Mouse (Mus musculus) megakaryocyte, embryonic 14.5 days (primary cell): ENCODE data around the gene Arhgef3. TPM values are rescaled to one million over a fixed set of nuclear protein-coding genes. Genes with fewer than 3 reads are reported as not detected.
"Not testable (repeated sequence)": the region's sequence is repeated elsewhere in the genome, so short reads cannot be mapped to it uniquely, and the experiment has no call there.

ENCODE experiments used
- H3K27me3 ChIP-seq: replicated peaks from 2 replicates; pipeline ENCODE3; 2012; ENCODE audit warnings: inconsistent platforms
- H3K36me3 ChIP-seq: replicated peaks from 2 replicates; pipeline ENCODE3; 2012; ENCODE audit warnings: low read length, inconsistent platforms, mixed read lengths
- H3K4me1 ChIP-seq: 2 replicates; pipeline ENCODE4 v1.6.1; 2012; ENCODE audit warnings: inconsistent platforms
- H3K4me3 ChIP-seq: replicated peaks from 2 replicates; pipeline ENCODE3; 2012; ENCODE audit warnings: moderate library complexity, mild to moderate bottlenecking, inconsistent platforms
- H3K9me3 ChIP-seq: 2 replicates; pipeline ENCODE4 v1.6.1; 2012; ENCODE audit warnings: inconsistent platforms
- FLI1 ChIP-seq: IDR thresholded peaks from 2 replicates; pipeline ENCODE4 v1.6.1; 2012; ENCODE audit warnings: low read length, inconsistent platforms, mixed read lengths
- GATA1 ChIP-seq: IDR thresholded peaks from 3 replicates; pipeline ENCODE4 v1.6.1; 2012; ENCODE audit warnings: mixed read lengths, low read length, inconsistent platforms, borderline replicate concordance
- polyA plus RNA-seq: library from polyadenylated mRNA; stranded (reverse); fragments of >175 nt; gene quantifications from 2 replicates; pipeline ENCODE4 v1.2.3, GENCODE M21; 2012; ENCODE audit warnings: low replicate concordance; ENCODE audit not compliant: insufficient read depth

The Arhgef3 gene
- polyA plus RNA-seq, 1 experiment = 6.7 TPM

DNA sequence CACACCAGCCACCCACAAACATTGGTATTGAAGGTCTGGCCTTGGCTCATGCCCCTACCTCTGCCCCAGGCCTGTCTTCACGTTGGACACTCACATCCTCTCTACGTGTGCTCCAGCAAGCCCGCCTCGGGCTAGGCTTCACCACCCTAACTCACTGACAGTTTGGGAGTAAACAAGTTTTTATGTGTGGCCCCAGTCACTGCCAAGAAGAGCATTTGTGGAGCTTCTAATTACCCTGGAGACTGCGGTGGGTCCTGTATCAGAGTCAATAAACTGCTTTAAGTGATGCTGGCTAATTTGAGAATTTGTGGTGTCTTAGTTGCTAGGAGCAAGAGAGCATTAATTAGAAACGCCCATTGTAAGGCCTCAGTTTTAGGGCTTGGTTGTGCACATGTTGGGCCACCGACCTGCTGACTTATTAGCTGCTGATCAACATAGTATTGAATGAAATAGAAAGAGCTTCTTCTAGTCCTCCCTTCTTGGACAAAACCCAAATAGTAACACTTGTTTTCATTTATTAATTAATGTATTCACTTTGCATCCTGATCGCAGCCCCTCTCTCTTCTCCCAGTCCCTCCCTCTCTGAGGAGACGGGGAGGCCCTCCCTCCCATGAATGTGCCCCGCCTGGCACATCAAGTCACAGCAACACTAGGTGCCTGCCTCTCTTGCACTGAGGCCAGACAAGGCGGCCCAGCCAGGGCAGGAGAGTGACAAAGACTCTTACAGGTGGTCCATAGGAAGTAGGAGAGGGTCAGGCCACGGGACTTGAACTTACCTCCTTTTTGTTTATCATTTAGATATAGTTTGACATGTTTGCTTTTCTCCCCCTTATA is 86.3 kb downstream of the Arhgef3 start:
- no peaks in the 10 kb centered on the region for H3K36me3 ChIP-seq
- no peak overlapping the region for H3K4me3 ChIP-seq
- no peak for TF ChIP-seq GATA1
- no peak for TF ChIP-seq FLI1
- peaks cover 2% of the 10 kb centered on the region; the same call in 1 of the 2 replicates for H3K9me3 ChIP-seq
- H3K27me3 ChIP-seq = peaks cover 54% of the 10 kb centered on the region
- peaks cover 16% of the 10 kb centered on the region for H3K4me1 ChIP-seq

DNA sequence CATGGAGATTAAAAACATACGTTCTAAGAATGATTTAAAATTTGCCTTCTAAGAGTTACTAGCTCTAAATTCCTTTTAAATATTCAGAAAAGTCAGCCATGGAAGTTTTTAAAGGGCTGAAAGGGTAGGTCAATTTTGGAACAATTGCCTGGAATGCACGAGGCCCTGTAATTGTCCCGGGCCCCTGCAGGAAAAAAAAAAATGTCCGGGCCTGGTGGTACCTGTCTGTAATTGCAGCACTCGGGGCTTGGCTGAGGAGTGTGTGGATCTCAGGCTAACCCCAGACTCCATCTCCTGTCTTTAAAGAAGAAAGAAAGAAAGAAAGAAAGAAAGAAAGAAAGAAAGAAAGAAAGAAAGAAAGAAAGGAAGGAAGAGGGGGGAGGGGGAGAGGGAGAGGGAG is 87.1 kb downstream of the Arhgef3 start:
- Histone ChIP-seq H3K4me1 (peaks cover 16% of the 10 kb centered on the region), H3K4me3 (no peak overlapping the region), H3K9me3 (peaks cover 2% of the 10 kb centered on the region; the same call in 1 of the 2 replicates), H3K36me3 (no peaks in the 10 kb centered on the region), H3K27me3 (peaks cover 53% of the 10 kb centered on the region)
- TF ChIP-seq GATA1 = no peak
- TF ChIP-seq FLI1 = no peak

DNA sequence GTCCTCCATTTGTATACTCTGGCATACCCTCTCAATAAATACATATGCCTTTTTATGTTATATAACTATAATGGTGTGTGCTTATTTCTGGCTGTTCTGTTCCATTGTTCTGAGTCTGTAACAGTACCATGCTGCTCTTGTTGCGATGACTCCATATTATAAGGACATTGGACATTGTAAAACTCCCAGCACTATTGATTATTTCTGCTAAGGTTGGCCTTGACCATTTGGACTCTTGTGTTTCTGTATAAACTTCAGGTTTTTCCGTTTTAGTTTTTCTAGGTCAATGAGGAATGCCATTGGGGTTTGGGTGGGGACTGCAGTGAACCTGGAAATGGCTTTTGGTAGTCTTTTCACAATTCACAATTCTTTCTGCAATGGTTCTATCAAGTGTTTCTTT is 90.0 kb downstream of the Arhgef3 start:
- Histone ChIP-seq H3K4me3 (no peak overlapping the region), H3K27me3 (peaks cover 42% of the 10 kb centered on the region)
- TF ChIP-seq FLI1 = no peak
- no peak for TF ChIP-seq GATA1

DNA sequence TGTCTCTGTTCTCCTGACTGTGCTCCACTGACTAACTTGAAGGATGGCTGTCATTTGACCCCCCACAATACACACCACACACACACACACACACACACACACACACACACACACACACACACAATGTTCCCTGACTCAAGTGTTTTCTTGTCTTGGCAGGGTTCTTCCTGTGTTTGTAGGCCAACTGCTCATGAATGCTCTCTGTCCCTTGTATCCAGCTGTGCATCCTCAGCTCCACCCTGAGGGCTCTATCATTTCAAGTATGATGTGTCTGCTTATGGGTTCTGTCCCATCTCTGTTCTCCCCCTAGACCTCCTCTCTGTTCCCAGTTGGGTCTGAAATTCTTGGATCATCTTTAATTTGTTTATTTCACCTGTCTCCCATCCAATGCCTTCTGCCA is 91.7 kb downstream of the Arhgef3 start:
- H3K9me3 ChIP-seq = peaks cover 2% of the 10 kb centered on the region; the same call in 1 of the 2 replicates
- peaks cover 37% of the 10 kb centered on the region for H3K27me3 ChIP-seq
- no peaks in the 10 kb centered on the region for H3K36me3 ChIP-seq
- H3K4me3 ChIP-seq = no peak overlapping the region
- H3K4me1 ChIP-seq = peaks cover 4% of the 10 kb centered on the region; the same call in 1 of the 2 replicates
- TF ChIP-seq FLI1 (no peak), GATA1 (no peak)

More for the DNA sequence above, 90.0 kb downstream of the Arhgef3 start:
- Histone ChIP-seq H3K36me3 (no peaks in the 10 kb centered on the region), H3K4me1 (peaks cover 4% of the 10 kb centered on the region; the same call in 1 of the 2 replicates), H3K9me3 (peaks cover 2% of the 10 kb centered on the region; the same call in 1 of the 2 replicates)

DNA sequence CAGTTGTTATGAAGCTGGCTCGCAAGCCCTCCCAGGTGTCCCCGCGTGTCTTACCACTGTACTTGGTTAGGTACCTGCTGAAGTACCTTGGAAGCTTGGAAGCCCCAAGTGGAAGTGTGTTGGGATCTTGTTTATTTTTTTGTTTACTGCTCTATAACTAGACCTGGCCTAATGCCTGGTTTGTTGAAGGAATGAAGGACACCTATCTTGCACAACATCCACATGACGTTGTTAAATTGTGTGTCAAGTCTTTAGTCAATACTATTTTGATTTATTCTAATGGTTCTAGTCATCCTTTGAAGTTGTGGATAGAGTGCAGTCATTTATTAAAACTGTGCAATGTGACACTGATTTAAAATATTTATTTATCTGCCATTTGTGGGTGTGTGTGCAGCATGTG is 94.8 kb downstream of the Arhgef3 start:
- H3K27me3 ChIP-seq = peaks cover 32% of the 10 kb centered on the region
- no peaks in the 10 kb centered on the region for H3K36me3 ChIP-seq
- peaks cover 4% of the 10 kb centered on the region; the same call in 1 of the 2 replicates for H3K4me1 ChIP-seq
- H3K4me3 ChIP-seq = no peak overlapping the region
- H3K9me3 ChIP-seq = no peaks in the 10 kb centered on the region
- no peak for TF ChIP-seq FLI1
- TF ChIP-seq GATA1 = no peak

DNA sequence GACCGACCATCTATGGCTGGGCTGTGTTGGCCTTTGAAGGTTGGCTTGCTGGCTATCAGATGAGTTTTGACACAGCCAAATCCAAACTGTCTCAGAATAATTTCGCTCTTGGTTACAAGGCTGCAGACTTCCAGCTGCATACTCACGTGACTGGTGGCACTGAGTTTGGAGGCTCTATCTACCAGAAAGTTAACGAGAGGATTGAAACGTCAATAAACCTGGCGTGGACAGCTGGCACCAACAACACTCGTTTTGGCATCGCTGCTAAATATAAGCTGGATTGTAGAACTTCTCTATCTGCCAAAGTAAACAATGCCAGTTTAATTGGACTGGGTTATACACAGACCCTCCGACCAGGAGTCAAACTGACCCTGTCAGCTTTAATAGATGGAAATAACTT is 96.1 kb downstream of the Arhgef3 start:
- not testable (repeated sequence) for H3K4me3 ChIP-seq, H3K36me3 ChIP-seq, H3K9me3 ChIP-seq
- H3K4me1 ChIP-seq = peaks cover 13% of the 10 kb centered on the region
- H3K27me3 ChIP-seq = peaks cover 28% of the 10 kb centered on the region

DNA sequence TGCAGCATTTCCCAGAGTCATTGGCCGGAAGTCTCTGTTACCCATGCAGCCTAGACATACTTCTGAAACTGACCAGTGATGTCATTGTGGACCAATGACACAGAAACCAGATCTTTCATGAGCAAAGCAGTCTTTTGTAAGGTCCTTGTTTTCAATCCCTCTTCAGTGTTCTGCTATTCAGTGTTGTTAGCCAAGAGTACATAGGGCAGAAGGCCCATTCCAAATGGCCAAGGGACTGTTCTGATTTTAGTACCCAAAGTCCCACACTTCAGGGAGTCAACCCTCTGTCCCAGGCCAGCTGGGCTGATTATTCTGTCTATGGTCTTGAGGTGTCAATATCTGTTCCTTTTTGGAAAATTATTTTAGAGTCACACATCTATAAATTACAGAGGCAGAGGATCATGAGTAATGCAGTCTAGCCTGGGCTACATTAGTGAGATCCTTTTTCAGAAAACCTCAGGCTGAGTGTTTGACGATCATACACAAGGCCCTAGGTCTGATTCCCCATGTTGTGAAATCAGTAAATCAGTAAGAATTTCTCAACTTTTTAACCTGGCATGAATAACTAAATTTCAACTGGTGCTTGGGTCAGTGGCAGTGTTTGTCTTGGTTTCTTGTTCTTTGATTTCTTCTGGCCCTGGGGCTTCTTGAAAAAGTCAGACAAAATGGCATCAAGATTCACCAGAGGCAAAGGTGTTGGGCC is 97.2 kb downstream of the Arhgef3 start:
- TF ChIP-seq FLI1 (no peak), GATA1 (no peak)
- H3K36me3 ChIP-seq = no peaks in the 10 kb centered on the region
- H3K27me3 ChIP-seq = peaks cover 18% of the 10 kb centered on the region
- no peaks in the 10 kb centered on the region for H3K9me3 ChIP-seq
- peaks cover 10% of the 10 kb centered on the region for H3K4me1 ChIP-seq
- no peak overlapping the region for H3K4me3 ChIP-seq

DNA sequence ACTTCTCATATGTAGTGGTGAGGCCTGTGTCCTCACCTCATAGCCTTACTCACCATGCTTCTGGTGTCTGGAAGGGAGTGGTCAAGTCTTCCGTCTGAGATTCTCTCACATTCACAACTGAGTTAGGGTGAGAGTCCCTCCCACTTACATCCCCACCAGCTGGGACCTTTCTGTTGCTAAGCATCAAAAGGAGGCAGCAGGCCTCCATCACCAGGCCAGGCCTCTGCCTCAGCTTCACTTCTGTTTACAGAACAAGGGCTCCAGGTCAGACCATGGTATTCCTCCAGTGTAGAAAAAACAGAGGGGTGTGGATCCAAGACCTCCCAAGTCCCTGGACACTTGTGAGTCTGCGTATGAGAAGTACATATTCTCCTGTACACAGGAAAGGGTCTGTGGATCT is 99.5 kb downstream of the Arhgef3 start:
- TF ChIP-seq FLI1 = no peak
- no peak for TF ChIP-seq GATA1
- Histone ChIP-seq H3K4me3 (no peak overlapping the region), H3K27me3 (peaks cover 10% of the 10 kb centered on the region), H3K4me1 (peaks cover 14% of the 10 kb centered on the region), H3K36me3 (no peaks in the 10 kb centered on the region), H3K9me3 (no peaks in the 10 kb centered on the region)

DNA sequence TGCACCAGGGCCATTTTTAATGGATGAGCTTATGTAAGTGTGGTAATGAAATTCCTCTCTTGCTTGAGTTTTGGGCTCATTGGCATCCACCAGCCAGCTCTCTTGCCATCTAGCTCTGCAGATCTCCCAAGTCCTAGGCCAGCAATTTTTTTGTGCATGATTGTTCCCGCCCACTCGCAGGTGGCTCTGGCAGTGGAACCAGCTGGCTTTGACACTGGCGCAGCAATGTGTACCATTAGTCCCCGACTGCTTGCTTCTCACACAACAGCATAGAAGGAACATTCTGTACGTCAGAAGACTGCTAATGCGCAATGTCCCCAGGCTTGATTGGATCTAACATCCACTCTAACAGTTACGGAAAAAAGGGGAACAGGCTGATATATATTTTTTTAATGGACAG is 105.0 kb downstream of the Arhgef3 start:
- no peaks in the 10 kb centered on the region; the same call in 1 of the 2 replicates for H3K9me3 ChIP-seq
- TF ChIP-seq GATA1 (no peak), FLI1 (no peak)
- no peaks in the 10 kb centered on the region for H3K36me3 ChIP-seq
- H3K27me3 ChIP-seq = peaks cover 19% of the 10 kb centered on the region
- no peak overlapping the region for H3K4me3 ChIP-seq
- H3K4me1 ChIP-seq = peaks cover 25% of the 10 kb centered on the region

DNA sequence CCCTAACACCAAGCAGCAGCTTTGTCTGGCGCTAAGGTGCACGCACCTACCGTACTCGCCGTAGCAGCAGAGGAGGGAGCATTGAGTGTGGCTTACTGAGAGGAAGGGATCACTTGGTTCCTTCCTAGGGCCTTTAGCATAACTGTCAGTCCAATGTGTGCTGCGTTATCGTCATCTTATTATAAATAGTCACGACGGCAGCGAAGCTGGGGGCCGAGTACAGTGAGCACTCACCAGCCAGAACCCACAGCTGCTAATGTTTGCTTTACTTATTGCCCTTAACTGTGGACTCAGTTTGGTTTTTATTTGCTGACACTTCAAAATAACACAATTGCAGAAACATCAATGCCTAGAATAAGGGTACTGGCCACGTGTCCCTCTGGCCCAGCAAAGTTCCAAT is 105.6 kb downstream of the Arhgef3 start:
- TF ChIP-seq GATA1 = no peak
- no peak for TF ChIP-seq FLI1
- H3K36me3 ChIP-seq = no peaks in the 10 kb centered on the region
- no peaks in the 10 kb centered on the region; the same call in 1 of the 2 replicates for H3K9me3 ChIP-seq

More for the DNA sequence above, 105.6 kb downstream of the Arhgef3 start:
- H3K4me3 ChIP-seq = no peak overlapping the region
- H3K4me1 ChIP-seq = peaks cover 23% of the 10 kb centered on the region
- H3K27me3 ChIP-seq = peaks cover 20% of the 10 kb centered on the region
